Mouse (Mus musculus): Measurements from ENCODE around the gene Wsb1.
"Not testable (repeated sequence)": the region's sequence is repeated elsewhere in the genome, so short reads cannot be mapped to it uniquely, and the experiment has no call there.

Wsb1 gene

GRCm38 (mm10) chr11:79273039-79273438 is 18.6 kb upstream of the Wsb1 start:
- ATAC-seq (ENCODE audit: insufficient number of reproducible peaks, low FRiP score, low TSS enrichment) = no peak

GRCm38 (mm10) chr11:79267171-79267570 is 12.7 kb upstream of the Wsb1 start:
- no peak for ATAC-seq (ENCODE audit: insufficient number of reproducible peaks, low FRiP score, low TSS enrichment)

- ATAC-seq (ENCODE audit: insufficient number of reproducible peaks, low FRiP score, low TSS enrichment) = no peak
Measured at GRCm38 (mm10) chr11:79264376-79264775, 9.9 kb upstream of the Wsb1 start.

DNA sequence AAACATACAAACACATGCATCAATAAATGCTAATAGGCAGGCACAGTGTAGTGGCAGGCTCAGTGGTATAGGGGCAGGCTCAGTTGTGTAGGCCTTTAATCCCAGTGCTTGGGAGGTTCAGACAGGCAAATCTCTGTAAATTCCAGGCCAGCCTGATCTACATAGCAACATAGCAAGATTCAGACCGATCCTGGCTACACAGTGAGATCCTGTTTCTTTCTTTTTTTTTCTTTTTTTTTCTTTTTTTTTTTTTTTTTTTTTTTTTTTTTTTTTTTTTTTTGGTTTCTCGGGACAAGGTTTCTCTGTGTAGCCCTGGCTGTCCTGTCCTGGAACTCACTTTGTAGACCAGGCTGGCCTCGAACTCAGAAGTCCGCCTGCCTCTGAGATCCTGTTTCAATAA is 5.7 kb upstream of the Wsb1 start:
- ATAC-seq (ENCODE audit: insufficient number of reproducible peaks, low FRiP score, low TSS enrichment) = not testable (repeated sequence)

- no peak for ATAC-seq (ENCODE audit: insufficient number of reproducible peaks, low FRiP score, low TSS enrichment)
Measured at GRCm38 (mm10) chr11:79258738-79259137, 4.3 kb upstream of the Wsb1 start.

GRCm38 (mm10) chr11:79253542-79254390 is 705 bp downstream of the Wsb1 start:
- no peak for ATAC-seq (ENCODE audit: insufficient number of reproducible peaks, low FRiP score, low TSS enrichment)

DNA sequence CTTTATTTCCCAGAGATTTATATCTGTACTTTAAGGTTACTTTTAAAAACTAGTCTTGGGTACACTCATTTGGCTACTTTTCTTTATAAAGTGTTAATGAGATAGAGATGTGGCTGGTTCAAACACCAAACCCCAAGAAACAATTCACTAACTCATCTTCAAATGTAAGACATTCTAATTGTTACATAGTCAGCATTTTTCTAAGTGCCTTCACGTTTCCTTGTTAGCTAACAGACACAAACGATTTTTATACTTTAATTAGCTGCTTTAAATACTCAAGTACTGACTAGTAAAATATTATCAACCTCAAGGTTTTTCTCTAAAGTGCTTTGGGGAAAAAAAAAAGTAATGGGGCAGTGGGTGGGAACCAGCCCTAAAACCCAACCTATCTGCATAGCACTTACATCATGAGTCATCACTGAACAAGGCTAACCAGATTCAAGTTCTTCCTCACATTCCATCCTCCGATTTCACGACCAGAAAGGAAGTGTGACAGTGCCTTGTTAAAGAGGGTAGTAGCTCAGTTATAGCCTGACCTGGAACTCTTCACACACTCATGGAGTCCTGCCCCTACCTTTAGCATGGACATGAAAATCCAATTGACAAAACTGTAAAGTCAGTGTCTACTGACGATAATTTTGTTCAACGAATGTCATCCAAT is 1.5 kb downstream of the Wsb1 start:
- ATAC-seq (ENCODE audit: insufficient number of reproducible peaks, low FRiP score, low TSS enrichment) = no peak

DNA sequence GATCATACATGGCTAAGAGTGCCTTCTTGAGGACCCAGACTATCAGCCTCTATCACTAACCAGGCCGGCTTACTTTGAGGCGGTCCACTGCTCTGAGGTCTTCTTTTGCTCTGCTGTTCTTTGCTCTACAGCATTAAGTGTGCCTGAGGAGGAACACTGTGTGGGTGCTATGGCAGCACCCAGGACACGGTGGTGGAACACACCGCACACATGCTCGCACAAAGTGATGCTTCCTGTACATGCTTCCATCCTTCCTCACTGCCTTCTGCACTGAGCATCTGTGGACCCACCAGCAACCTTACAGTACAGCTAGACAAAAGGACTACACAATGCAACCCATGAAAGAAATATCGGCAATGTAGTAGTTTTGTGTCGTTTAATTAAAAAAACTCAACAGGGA is 15.4 kb downstream of the Wsb1 start:
- no peak for ATAC-seq (ENCODE audit: insufficient number of reproducible peaks, low FRiP score, low TSS enrichment)

GRCm38 (mm10) chr11:79238398-79238752 is 16.1 kb downstream of the Wsb1 start:
- ATAC-seq (ENCODE audit: insufficient number of reproducible peaks, low FRiP score, low TSS enrichment) = no peak

DNA sequence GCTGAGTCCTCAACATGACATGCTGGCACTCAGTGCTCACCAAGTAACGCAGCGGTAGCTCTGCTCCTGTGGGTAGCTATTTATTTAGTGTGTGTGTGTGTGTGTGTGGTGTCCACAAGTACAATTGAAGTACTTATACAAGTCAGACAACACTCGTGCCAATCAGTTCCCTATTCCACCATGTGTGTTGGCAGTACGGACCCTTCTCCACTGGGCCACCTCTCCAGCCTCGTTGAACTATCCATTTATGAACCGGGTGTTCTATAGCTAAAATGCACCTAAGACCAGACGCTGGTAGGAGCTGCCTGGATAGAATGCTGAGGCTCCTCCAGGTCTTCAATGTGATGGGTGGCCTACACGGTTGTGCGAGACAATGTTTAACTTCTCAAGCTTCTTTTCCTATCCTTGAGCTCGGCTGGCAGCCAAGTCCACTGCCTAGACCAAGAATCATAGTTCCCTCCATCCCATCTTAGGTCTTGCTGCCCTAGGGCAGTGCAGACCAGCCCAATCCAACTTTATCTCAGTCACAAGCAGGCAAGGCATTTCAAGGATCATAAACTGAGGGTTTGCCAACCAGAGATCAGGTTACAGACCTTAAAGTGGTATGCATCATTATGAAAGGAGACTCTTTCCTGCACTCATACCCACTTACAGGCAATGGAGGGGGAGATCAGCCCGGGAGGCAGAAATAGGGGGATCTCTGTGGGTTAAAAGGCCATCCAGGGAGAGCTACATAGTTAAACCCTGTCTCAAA is 16.6 kb downstream of the Wsb1 start:
- no peak for ATAC-seq (ENCODE audit: insufficient number of reproducible peaks, low FRiP score, low TSS enrichment)

- no peak for ATAC-seq (ENCODE audit: insufficient number of reproducible peaks, low FRiP score, low TSS enrichment)
Measured at GRCm38 (mm10) chr11:79230251-79230570, 24.3 kb downstream of the Wsb1 start.

DNA sequence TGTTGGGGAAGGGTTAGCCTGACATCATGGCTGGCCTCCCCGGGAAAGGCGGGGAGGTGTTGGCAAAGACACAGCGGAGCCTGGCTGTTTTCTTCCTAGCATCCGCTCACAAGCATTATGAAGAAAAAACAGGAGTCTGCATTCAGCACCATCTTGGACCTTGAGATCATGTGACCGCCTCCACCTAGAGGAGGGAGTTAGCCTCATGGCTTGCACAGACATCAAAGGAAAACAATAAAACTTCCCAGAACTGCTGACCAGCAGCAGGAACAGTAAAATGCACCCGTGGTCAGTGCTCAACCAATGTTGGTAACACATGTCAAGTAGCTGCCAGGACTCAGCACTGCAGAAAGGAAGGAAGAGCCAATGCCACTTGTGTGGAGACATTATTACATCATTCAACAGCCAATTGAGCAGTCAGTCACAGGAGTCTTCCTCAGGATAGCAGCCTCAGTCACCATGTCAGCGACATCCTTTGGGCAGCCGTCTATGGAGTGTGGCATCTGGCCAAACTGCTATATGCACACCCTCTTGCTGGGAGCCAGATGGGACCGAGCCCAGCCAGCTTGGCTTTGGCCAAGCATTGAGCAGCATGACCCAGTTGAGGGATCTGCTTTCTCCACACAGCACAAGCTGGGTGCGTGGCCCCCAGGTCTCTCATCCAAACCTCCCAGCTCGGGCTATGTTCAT is 24.8 kb downstream of the Wsb1 start:
- ATAC-seq (ENCODE audit: insufficient number of reproducible peaks, low FRiP score, low TSS enrichment) = peak; percentile 79; the same call in 1 of the 2 replicates

DNA sequence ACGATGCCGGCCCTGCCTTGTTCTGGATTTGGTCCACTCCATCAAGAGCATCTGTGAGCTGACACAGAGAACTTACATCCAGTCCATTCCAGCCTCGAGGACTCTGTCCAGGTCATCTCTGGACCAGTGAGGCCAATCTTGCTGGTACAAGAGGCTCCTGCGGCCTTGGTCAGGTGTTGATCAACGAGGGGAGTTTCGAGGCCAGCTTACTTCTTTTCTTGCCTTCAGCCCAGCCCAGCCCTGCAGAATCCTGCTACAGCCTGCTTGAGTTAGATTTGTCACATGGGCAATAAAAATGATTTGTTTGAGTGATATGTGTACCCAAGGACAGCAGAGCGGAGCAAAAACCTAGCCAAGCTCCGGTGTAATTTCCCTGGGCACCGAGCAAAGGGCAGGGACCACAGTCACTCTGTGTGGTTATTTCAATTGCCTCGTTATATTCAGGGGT is 25.4 kb downstream of the Wsb1 start:
- ATAC-seq (ENCODE audit: insufficient number of reproducible peaks, low FRiP score, low TSS enrichment) = no peak

GRCm38 (mm10) chr11:79228089-79228488 is 26.4 kb downstream of the Wsb1 start:
- no peak for ATAC-seq (ENCODE audit: insufficient number of reproducible peaks, low FRiP score, low TSS enrichment)

GRCm38 (mm10) chr11:79225371-79226155 is 28.9 kb downstream of the Wsb1 start:
- no peak for ATAC-seq (ENCODE audit: insufficient number of reproducible peaks, low FRiP score, low TSS enrichment)

DNA sequence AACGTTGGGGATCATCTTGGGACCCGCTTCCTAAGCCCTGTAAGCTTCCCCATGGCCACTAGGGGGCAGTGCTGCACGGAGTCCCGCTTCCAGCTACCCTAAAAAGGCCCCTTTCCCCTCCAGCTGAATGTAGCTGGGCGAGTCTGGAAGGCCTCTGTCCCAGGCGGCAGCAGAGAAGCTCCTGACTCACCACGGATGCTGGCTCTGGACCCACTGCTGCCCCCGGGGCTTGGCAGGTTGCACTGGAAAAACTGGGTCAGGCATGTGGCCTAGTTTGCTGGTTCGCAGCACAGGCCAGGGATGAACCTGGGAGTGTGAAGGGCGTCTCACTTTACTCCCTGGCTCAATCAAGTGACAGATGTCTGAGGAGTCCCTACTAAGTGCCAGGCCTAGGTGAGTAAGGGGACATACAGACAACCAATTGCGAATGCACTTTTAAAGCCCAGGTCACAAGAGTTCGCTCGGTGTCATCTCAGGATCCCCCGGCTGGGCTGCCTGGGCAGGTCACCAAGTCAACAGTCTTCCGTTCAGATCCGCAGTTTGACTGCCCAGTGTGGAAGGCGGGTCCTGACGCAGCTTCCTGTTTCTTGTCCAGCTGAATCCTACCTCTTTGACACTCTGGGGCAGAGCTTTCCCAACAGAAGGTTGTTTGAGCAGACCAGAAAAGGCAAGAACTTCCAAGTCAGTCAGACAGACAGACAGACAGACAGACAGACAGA is 29.8 kb downstream of the Wsb1 start:
- ATAC-seq (ENCODE audit: insufficient number of reproducible peaks, low FRiP score, low TSS enrichment) = peak; percentile 87

DNA sequence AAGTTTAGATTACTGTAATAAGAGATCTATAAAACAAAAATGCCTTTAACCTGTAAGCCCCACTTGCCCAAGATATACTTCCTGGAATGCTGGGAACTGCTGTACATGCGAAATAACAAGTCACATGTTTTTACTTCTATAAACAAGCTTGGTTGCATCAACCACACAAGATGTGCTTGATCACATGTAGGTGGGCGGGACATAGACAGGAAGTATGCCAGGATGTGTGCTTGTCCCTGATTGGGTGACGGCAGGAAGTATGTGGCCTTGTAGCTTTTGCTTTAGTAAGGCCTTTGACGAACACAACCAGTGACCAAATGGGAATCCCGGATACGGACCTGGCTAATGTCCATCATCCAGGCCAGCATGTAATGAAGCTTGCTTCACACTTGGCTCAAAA is 31.1 kb downstream of the Wsb1 start:
- no peak for ATAC-seq (ENCODE audit: insufficient number of reproducible peaks, low FRiP score, low TSS enrichment)

DNA sequence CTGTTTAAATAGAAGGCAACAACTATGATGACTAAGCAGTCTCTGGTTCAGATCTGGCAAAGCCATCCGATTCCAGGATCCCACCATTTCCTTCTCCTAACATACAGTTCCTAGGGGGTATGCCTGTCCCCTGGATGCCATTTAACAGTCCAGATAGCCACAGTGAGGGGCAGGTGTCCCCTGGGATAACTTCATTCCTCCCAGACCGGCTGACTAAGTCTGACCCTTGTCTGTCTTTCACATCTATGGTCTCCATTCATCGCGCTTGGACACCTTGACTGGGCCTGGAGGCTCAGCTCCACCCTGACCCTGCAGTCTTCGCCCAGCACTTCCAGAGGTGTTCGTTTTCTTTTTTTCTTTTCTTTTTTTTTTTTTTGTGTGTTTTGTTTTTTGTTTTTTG is 31.8 kb downstream of the Wsb1 start:
- ATAC-seq (ENCODE audit: insufficient number of reproducible peaks, low FRiP score, low TSS enrichment) = no peak

- no peak for ATAC-seq (ENCODE audit: insufficient number of reproducible peaks, low FRiP score, low TSS enrichment)
Measured at GRCm38 (mm10) chr11:79221641-79222040, 32.8 kb downstream of the Wsb1 start.
